Mouse (Mus musculus): ENCODE results near the gene Olfr790. TPM values are rescaled to one million over a fixed set of nuclear protein-coding genes. Genes with fewer than 3 reads are reported as not detected.

The Olfr790 gene
- not detected in 4 replicates for total RNA-seq (2023; ENCODE audit: inconsistent age)

GRCm38 (mm10) chr10:129498192-129498591, at the start of gene Olfr790:
Gene Olfr790 (plus strand): TSS chr10:129498492.

GRCm38 (mm10) chr10:129461562-129461961, 36.7 kb upstream of the Olfr790 start, which contains the start of gene Olfr787:
Gene Olfr787 (plus strand): TSS chr10:129461862.

GRCm38 (mm10) chr10:129470698-129471097, 27.6 kb upstream of the Olfr790 start, which contains the start of gene Olfr788:
Gene Olfr788 (plus strand): TSS chr10:129470998.

GRCm38 (mm10) chr10:129484452-129484851, 13.8 kb upstream of the Olfr790 start, which contains the start of gene Olfr789:
Gene Olfr789 (plus strand): TSS chr10:129484752.

GRCm38 (mm10) chr10:129521492-129521891, 23.2 kb downstream of the Olfr790 start, which contains the start of gene Olfr791:
Gene Olfr791 (plus strand): TSS chr10:129521792.

GRCm38 (mm10) chr10:129538862-129539261, 40.6 kb downstream of the Olfr790 start, which contains the start of gene Olfr792:
Gene Olfr792 (plus strand): TSS chr10:129539162.

Other genes with a start within 250 kb of the Olfr790 start
- not detected in 4 replicates for gene Olfr776, start 239.4 kb upstream of the Olfr790 start, total RNA-seq (2023; ENCODE audit: inconsistent age)
- not detected in 4 replicates for gene Olfr777, start 227.0 kb upstream of the Olfr790 start, total RNA-seq (2023; ENCODE audit: inconsistent age)
- gene Olfr780, start 180.4 kb upstream of the Olfr790 start, total RNA-seq (2023; ENCODE audit: inconsistent age): not detected in 4 replicates
- gene Olfr781, start 169.6 kb upstream of the Olfr790 start, total RNA-seq (2023; ENCODE audit: inconsistent age): not detected in 4 replicates
- not detected in 4 replicates for gene Olfr782, start 149.6 kb upstream of the Olfr790 start, total RNA-seq (2023; ENCODE audit: inconsistent age)
- 0.15 to 0.16 TPM in 2 of 4 replicates, not detected in the others for gene Olfr784, start 114.4 kb upstream of the Olfr790 start, total RNA-seq (2023; ENCODE audit: inconsistent age)
- gene Olfr785, start 93.1 kb upstream of the Olfr790 start, total RNA-seq (2023; ENCODE audit: inconsistent age): not detected in 4 replicates
- not detected in 4 replicates for gene Olfr786, start 71.2 kb upstream of the Olfr790 start, total RNA-seq (2023; ENCODE audit: inconsistent age)
- not detected in 4 replicates for gene Olfr787, start 36.6 kb upstream of the Olfr790 start, total RNA-seq (2023; ENCODE audit: inconsistent age)
- gene Olfr788, start 27.5 kb upstream of the Olfr790 start, total RNA-seq (2023; ENCODE audit: inconsistent age): not detected in 4 replicates
- not detected in 4 replicates for gene Olfr789, start 13.7 kb upstream of the Olfr790 start, total RNA-seq (2023; ENCODE audit: inconsistent age)
- gene Olfr791, start 23.3 kb downstream of the Olfr790 start, total RNA-seq (2023; ENCODE audit: inconsistent age): not detected in 4 replicates
- not detected in 4 replicates for gene Olfr792, start 40.7 kb downstream of the Olfr790 start, total RNA-seq (2023; ENCODE audit: inconsistent age)
- not detected in 4 replicates for gene Olfr794, start 69.2 kb downstream of the Olfr790 start, total RNA-seq (2023; ENCODE audit: inconsistent age)
- gene Olfr796, start 114.1 kb downstream of the Olfr790 start, total RNA-seq (2023; ENCODE audit: inconsistent age): not detected in 4 replicates
- not detected in 4 replicates for gene Olfr798, start 129.4 kb downstream of the Olfr790 start, total RNA-seq (2023; ENCODE audit: inconsistent age)
- not detected in 4 replicates for gene Olfr799, start 139.0 kb downstream of the Olfr790 start, total RNA-seq (2023; ENCODE audit: inconsistent age)
- not detected in 4 replicates for gene Olfr800, start 159.2 kb downstream of the Olfr790 start, total RNA-seq (2023; ENCODE audit: inconsistent age)
- gene Olfr801, start 175.4 kb downstream of the Olfr790 start, total RNA-seq (2023; ENCODE audit: inconsistent age): not detected in 4 replicates
- not detected in 4 replicates for gene Olfr802, start 189.7 kb downstream of the Olfr790 start, total RNA-seq (2023; ENCODE audit: inconsistent age)
- not detected in 4 replicates for gene Olfr803, start 195.8 kb downstream of the Olfr790 start, total RNA-seq (2023; ENCODE audit: inconsistent age)
- not detected in 4 replicates for gene Olfr804, start 204.7 kb downstream of the Olfr790 start, total RNA-seq (2023; ENCODE audit: inconsistent age)
- gene Olfr805, start 230.9 kb downstream of the Olfr790 start, total RNA-seq (2023; ENCODE audit: inconsistent age): not detected in 4 replicates
- gene Olfr806, start 243.4 kb downstream of the Olfr790 start, total RNA-seq (2023; ENCODE audit: inconsistent age): not detected in 4 replicates